Mouse (Mus musculus): ENCODE measurements around the gene Rhebl1.
A peak's percentile ranks its signal among the peaks of the same experiment; 100 is the strongest.
"Not testable (repeated sequence)": the region's sequence is repeated elsewhere in the genome, so short reads cannot be mapped to it uniquely, and the experiment has no call there.

Gene Rhebl1

DNA sequence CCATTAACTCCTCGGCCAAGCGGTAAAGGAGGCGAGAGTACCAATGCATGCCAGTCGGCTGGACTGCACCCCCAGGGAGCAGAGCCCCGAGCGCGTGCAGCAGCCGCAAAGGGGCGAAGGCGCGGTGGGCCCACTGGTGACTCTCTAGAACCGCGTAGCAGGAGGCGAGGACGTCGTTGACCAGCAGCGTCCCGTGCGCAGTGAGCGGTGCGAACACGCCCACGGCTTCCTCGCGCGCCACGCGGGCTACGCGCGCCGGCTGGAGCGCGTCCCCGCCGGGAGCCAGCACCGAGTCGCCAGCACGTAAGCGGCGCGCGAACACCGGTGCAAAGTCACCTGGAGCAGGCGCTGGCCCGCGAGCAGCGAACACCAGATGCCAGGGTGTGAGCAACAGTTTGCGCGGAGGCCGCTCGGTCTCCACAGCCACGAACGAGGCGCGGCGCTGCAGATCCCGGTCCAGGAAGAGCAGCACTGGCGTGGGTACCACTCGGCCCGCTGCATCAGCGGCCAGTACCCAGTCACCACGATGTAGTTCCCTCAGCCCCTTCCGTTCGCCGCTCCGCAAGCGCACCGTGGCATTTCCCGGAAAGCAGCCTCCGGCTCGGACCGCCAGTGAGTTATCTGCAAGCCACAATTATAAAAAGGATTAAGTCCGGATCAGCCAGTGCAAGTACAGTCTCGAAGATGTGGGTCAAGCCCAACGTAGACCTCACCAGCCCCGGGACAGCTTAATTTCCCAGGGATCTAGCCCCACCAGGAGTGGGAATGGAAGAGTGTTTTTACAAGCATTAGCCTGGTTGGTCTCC is at the start of gene Rhebl1:
TSS of gene Rhebl1 (minus strand) at position 601 of the 806 bp plus-strand sequence.
- DNase-seq (ENCODE audit: low read depth), result no peak

DNA sequence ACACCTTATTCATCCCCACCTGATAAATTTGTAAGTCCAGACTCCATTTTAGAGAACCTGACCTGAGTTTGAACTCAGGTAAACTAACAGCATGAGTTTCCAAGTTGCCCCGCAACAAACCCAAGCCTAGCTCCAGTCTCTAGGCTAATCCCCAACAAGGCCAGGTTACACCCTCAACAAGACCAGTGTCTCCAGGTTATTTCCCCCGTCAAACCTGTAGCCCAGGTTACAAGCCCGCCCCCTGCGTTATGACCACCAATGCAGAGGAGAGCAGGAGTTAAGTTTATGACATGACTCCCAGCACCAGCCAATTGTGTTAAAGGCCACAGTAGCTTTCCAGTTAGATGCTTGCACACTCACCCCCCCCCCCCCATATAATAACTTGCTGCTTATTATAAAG is 48.8 kb upstream of the Rhebl1 start:
- no peak for DNase-seq (ENCODE audit: low read depth)

DNA sequence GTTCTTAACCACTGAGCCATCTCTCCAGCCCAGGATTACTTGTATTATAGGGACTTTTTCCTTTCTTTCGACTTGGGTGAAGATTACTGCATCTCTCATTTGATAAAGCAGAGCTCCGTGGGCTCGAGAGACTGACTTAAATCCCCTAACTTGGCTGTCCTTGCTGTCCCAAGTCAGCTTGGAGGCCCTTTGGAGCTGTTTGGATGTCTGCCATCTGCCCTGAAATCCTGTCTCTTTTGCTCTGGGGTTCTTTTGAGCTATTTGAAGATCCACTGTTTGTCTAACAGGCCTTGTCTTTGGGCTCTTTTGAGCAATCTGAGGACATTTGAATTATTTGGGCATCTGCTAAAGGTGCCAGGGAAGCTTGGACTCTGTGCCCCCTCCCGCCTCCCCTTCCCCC is 47.7 kb upstream of the Rhebl1 start:
- DNase-seq (ENCODE audit: low read depth), result no peak

DNA sequence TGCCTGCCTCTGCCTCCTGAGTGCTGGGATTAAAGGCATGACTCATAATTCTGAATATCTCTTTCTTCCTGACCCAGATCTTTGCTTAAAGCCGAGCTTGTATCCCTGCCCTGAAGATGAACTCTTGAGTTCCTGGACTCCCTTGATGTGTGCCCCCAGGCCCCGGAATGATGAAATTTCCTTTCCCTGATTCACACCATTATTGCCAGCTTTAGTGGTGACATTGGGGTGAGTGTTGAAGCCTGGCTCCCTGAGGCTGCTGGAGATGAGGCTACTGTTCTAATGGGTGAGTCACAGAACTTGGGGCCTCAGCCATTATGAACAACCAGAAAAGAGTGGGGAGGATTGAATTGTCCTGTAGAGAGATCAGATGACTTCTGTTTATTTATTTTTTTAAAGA is 47.2 kb upstream of the Rhebl1 start:
- DNase-seq (ENCODE audit: low read depth), result no peak

DNA sequence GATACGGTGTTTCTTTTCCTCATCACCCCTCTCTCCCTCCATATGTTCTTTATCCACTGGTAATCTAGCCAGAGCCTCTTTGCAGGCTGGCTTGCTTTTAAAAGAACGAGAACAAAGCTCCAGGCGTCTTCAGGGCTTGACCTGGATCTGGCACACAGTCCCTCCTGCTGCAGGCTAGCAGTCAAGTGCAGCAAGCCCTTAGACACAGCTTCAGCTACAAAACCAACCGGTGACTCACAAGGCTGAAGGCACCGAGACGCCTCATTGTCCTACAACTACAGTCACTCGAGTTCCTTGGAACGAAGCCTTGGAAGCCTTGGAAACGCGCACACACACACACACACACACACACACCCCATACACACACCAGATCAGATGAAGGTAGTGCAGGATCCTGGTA is 46.5 kb upstream of the Rhebl1 start:
- DNase-seq (ENCODE audit: low read depth), result no peak

DNA sequence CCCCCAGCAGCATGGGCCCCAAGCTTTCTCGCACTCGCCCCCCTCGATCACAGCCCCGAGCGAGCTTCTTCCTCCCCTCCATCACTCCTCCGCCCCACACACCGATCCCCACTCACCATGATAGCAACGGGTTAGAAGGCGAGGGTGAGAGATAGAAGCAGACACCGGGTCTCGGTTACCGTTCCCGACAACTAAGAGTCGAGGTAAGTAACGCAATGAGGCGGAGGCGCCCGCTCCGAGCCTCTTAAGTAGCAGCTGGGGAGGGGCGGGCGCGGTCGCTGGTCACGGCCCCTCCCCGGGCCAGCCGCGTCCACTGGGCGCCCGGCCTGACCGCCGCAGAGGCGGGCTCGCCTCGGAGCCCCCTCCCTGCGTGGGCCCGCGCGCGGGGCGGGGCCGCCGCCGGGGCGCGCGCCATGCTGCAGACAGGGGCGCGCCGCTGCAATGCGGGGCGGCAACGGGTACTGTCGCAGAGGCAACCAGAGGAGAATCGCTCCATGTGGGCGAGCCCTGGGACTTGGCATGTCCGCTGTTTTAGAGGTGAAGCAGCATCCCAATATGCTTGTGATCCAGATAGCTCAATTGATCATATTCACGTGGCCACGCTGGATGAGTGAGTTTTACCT is 40.0 kb upstream of the Rhebl1 start, which contains the start of gene Tuba1b:
TSS of gene Tuba1b (minus strand) at position 349 of the 623 bp plus-strand sequence.
- no peak for DNase-seq (ENCODE audit: low read depth)

DNA sequence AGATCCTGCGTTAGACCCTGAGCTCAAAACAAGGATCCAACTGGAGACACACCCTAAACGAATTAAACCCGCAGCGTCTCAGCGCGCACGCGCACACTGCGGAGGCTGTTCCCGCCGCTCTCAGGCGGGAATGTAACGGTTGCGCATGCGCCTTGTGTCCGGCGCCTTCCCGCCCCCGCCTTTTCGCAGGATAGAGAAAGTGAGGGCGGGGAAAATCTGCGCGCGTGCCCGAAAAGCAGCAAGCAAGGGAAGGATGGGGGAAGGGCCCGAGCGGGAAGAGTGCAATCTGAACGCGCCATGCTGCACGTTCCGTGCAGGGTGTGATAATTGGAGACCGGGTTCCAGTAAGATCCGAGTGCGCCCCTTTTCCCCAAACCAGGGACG is 39.5 kb upstream of the Rhebl1 start:
- DNase-seq (ENCODE audit: low read depth), result peak; percentile 83

DNA sequence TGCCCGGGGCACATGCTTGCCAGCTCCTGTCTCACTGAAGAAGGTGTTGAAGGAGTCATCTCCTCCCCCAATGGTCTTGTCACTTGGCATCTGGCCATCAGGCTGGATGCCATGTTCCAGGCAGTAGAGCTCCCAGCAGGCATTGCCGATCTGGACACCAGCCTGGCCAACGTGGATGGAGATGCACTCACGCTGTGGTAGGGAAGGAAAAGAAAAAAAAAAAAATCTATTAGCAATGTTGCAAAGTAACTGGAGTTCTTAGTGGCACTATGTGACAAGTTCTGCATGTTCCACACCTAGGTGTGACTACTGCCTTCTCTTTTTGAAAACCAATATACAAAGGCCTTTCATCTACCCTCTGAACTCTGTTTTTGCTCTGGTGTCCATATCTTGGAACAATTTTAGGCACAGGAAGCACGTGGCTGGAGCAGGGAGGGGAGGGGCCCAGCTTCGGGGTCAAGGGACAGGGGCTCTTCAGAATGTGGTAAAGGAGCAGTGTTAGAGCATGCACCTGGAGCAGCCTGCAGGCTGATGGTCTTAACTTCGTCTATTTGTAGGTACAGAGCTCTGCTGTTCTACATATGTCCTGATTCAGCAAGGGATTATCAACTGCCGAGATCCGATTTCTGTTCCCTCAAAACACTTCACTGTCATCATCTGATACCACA is 38.8 kb upstream of the Rhebl1 start:
- DNase-seq (ENCODE audit: low read depth), result not testable (repeated sequence)

DNA sequence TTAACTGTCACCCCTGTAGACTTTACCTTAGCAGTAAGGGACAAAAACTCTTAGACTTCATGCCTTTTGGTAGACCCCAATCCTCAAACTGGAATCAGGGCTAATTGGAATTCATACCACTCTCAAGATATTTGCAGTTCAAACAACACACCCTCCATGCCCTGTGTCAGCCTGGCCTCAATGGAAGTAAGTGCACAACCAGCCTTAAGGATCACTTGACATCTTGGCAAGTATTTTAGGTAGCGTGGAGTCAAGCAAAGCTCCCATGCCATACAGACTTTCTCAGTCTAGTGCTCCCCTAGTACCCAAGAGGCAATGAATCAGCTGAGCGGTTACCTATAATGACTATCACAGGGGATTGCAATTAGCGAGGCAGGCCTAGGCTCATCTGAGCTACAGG is 36.7 kb upstream of the Rhebl1 start:
- DNase-seq (ENCODE audit: low read depth), result no peak

DNA sequence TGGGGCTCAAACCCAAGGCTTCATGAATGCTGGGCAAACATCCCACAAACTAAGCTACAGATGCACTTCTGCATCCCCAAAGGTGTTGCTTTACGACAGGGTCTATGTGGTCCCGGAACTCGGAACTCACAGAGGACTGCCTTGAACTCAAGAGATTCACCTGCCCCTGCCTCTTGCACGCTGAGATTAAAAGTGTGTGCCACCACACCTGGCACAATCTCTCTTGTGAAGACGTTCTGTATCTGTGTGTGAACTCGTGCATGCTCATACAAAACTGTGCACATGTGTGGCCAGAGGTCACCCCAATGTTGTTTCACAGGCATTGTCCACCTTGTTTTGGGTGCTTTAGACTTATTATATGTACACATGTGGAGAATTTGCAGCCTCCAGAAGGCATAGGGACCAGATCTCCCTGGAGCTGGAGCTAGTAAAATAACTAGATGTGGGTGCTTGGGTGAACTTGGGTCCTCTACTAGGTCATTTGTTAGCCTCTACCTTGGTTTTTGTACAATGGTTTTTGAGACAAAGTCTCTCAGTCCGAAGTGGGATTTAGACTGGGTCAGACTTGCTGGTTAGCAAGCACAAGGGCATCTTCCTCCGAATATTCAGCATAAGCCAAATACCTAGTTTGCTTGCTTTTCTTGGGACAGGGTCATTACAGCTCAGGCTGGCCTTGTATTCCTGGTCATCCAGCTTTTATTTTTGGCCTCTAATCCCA is 35.8 kb upstream of the Rhebl1 start:
- no peak for DNase-seq (ENCODE audit: low read depth)

DNA sequence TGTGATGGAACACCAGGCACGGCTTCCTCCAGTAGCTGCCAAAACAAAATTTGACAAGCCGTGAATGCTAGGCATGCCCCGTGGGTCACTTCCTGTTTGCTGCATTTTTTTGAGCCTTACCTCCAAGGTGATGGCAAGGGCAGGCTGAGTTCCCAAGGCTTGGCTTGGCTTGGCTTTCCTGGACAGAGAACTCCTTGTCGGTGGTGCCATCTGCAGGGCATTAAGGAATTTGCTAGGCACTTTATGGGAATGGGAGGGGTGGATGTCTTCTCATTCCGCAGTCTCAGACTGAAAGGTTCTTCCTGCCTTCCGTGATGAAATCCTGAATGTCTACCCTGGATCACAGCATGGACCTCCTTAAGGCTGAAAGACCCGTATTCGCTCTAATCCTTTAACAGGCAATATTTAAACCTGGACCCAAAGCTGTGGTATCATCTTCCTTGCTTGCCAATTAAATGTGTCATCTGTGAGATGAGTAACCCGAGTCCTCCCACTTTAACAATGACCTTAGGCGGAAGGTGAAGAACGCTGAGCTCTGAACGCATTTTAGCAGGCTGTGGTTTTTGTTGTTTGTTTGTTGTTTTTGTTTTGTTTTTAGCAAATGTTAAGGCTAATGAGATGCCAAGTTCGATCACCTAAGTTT is 34.4 kb upstream of the Rhebl1 start:
- DNase-seq (ENCODE audit: low read depth), result peak; percentile 78

DNA sequence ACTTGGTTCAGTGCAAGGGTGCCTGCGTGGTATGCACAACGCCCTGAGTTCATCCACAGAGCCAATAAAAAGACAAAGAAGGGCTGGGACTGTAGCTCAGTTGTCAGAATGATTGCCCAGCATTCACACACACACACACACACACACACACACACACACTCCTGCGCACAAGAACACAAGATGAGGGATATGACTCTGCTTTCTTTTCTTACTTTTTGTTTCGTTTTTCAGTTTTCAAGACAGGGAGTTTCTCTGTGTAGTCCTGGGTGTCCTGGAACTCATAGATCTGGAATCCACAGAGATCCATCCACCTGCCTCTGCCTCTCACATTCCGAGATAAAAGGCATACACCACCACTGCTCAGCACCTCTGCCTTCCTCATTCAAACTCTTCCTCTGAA is 33.2 kb upstream of the Rhebl1 start:
- DNase-seq (ENCODE audit: low read depth), result no peak

DNA sequence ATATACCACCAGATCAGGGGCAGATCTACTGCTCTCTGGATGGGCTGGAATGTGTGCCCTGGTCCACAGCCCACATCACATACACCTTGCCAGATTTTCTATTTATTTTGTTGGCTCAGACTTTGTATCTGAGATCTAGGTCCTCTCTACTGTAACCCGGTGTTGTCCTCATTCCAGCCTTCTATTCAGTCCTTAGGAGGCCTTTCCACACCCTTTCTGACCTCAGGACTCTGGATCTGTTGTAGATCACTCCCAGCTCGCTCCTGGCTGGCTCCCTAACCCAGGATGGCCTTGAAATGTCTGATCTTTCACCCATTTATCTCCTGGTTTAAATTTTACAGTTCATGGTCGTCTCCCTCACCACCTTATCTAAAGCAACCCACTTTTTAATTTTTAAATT is 30.3 kb upstream of the Rhebl1 start:
- DNase-seq (ENCODE audit: low read depth), result no peak

DNA sequence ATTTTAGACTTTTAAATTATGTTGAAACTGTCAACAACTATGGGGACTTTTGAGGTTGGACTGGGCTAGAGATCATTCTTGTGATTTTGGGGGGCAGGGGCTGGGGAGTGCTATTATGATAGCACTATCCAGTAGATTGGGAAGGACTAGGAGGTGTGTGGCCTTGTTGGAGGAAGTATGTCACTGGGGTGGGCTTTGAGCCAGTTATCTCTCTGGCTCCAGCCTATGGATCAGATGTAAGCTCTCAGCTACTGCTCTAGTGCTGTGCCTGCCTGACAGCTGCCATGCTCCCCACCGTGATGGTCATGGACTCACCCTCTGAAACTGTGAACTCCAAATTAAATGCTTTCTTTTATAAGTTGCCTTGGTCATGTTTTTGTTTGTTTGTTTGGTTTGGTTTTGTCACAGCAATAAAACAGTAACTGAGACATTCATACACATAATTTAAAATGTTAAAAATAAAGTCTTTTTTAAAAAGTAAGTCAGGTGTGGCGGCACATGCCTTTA is 28.7 kb upstream of the Rhebl1 start:
- DNase-seq (ENCODE audit: low read depth), result no peak

DNA sequence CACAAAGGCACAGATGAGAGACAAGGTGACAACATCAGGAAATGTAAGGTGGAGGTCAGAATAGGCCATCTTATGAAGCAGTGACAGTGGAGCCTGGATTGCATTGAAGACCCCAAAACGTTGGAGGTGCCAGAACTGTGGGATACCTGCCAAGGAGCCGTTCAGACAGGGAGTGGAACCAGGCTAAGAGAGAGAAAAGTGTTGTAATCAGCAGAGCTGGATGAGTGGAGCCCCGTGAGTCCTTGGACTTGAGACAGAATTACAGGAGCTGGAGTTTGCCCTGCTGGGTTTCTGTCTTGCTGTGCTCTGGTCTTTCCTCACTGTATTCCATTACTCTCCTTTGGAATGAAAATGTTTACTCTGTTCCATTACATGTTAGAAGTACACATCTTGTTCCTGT is 28.2 kb upstream of the Rhebl1 start:
- DNase-seq (ENCODE audit: low read depth), result no peak

DNA sequence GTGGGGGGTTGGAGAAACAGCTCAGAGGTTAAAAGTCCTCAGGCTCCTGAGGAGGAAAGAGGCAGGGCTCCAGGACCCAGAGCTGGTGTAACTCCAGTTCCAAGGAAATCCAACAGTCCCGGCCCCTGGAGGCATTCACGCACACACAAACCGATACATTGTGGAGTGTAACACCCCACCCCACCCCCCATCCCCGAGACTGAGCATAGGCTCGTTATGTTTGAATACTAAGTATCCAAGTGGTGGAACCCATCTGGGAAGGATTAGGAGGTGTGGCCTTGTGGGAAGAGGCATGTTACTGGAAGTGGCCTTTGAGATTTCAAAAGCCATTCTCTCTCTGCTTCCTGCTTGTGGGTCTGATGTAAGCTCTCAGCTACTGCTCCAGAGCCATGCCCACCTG is 27.2 kb upstream of the Rhebl1 start:
- DNase-seq (ENCODE audit: low read depth), result no peak

DNA sequence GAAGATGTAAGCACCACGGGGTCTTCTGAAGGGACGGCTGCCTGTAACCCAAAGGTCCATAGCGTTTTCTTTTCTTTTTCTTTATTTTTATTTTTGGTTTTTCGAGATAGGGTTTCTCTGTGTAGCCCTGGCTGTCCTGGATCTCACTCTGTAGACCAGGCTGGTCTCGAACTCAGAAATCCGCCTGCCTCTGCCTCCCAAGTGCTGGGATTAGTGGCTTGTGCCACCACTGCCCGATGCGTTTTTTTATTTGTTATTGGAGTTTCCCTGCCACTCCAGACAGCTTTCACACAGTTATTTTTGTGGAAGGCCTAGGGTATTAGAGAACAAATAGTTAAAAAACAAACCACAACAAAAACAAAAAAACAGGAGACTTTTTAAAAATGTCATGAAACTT is 24.2 kb upstream of the Rhebl1 start:
- not testable (repeated sequence) for DNase-seq (ENCODE audit: low read depth)

DNA sequence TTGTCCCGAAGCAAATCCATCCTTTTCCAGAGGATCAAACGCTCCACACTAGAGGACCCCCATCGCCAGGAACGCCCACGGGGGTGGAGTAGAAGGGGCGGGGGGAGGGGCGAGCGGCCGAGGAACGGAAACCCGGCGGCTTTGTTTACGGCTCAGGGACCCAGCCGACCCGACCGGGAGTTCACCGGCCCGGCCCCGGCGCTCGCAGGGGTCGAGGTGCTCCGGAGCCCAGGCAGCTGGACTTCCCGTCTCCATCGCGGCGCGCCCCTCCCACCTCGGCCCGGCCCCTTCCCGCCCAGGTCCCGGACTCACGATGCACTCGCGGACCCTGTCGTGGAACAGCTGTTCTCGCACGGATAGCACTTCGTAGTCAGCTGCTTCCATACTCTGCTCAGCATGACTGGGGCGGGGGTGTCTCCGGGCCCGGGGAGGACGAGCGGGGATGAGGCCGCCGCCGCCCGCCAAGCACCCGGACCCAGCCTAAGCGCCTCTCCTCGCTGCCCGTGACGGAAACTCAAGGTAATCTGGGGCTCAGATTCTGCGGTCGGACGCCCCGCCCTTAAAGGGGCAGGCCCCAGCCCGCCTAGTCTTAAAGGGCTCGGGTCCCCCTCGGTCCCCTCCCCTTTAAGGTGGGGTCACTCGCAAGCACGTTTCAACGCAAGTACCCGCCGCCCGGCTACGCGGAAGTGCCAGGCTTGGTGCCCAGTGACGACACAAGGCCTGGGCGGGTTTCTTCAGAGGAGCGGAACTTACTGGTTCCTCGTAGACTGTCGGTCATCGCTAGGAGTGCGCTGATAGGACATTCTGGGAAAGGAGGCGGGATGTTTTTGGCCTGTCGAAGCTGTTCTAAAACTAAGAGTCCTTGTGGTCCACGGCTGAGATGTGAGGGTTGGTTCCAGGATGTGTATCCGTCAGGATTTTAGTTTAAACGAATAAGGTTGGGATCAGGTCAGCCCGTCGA is 23.5 kb upstream of the Rhebl1 start, which contains the start of gene Lmbr1l:
TSS of gene Lmbr1l (minus strand) at position 694 of the 961 bp plus-strand sequence.
- DNase-seq (ENCODE audit: low read depth), result peak; percentile 100

DNA sequence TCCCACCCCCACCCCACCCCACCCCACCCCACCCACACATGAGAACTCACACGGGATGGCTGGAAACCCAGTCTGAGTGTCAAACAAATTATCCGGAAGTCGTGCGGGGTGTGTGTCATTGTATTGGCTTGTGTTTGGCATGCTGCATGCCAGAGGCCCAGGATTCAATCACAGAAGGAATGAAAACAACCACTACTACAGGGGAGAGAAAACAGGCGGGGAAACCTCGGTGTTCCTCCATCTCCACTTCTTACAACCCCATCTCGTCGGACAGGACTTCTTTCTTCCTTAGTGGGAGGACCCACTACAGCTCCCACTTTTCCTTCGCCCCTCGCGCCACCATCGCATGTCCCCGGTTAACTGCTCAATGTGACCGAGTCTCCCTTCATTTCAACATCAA is 22.8 kb upstream of the Rhebl1 start:
- DNase-seq (ENCODE audit: low read depth), result no peak

DNA sequence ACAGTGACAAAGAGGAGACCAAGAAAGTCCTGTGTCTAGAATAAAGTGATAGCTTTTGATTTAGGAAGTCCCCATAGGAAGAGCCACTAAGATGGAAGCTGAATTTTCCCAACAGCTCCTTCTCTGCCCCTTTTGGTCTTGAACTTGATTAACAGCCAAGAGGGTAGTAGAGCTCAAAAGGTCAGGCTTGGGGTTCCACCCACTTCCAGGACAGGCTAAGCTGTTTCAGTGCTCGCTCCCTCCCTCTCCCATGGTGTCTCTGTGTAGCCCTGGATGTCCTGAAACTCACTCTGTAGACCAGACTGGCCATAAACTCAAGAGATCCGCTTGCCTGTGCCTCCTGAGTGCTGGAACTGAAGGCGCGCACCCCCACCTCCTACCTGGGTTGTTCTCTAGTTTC is 21.7 kb upstream of the Rhebl1 start:
- no peak for DNase-seq (ENCODE audit: low read depth)

DNA sequence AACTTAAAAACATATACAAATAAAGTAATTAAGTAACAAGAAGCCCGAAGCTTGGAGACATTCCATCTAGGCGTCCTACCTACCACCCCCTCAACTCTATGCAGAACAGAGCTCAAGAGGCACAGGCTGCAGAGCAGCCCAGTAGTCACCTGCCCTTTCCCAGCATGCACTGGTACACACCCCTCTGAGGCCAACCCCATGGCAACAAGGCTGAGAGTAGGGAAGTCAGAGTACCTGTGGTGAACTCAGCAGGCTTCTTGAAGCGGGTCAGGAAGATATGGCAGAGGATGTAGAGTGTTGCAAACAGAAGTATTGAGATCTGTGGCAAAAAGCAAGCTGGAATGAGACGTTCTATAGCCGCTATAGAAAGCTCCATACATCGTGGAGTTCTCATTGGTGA is 20.6 kb upstream of the Rhebl1 start:
- no peak for DNase-seq (ENCODE audit: low read depth)

Data from fibroblast of lung, adult 2 months (primary cell).